Mouse (Mus musculus) NIH3T3 (cell line): ENCODE measurements around the gene Igll1.
"Not testable (repeated sequence)": the region's sequence is repeated elsewhere in the genome, so short reads cannot be mapped to it uniquely, and the experiment has no call there.

Source experiments
- DNase-seq: peaks from one replicate; pipeline ENCODE4 v3.0.0-alpha.2; 2012; ENCODE audit warnings: low read depth

Gene Igll1

DNA sequence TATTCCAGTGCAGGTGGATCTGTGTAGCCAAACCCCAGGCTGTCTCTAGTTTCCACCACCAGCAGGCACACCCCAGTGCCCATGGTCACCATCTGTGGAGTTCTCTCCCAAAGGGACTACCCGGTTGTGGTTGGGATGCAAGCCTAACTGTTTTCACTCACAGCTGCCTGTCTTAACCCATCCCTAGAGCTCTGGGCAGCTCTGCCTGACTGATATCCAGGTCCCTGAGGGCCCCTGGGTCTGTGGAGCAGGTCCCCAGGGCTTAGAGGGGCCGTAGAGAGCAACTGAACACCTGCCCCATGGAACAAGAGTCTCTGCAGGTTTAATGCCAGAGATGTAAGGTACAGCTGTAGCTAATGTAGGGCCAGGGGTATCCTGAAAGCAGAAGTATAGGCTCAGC is at the start of gene Igll1:
Gene Igll1 (minus strand): TSS at position 8 of the 400 bp plus-strand sequence.
- no peak for DNase-seq

DNA sequence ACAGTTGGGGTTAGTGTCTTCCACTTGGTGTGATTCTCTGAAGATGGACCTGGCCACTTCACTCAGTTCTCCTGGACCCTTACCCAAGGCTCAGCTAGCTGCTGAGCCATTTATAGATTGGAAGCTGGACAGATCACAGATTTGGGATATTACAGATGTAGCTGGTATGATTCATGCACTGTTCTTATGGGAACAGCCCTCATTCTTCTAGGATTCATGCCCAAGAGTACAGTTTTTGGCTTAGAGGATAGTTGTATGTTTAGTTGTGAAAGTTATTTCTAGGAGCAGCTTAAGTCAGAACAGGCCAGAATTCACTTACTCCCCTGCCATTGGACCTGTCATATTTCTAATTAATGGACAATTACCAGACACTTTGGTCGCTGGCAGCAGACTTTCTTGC is 49.7 kb upstream of the Igll1 start:
- DNase-seq = peak; percentile 66

DNA sequence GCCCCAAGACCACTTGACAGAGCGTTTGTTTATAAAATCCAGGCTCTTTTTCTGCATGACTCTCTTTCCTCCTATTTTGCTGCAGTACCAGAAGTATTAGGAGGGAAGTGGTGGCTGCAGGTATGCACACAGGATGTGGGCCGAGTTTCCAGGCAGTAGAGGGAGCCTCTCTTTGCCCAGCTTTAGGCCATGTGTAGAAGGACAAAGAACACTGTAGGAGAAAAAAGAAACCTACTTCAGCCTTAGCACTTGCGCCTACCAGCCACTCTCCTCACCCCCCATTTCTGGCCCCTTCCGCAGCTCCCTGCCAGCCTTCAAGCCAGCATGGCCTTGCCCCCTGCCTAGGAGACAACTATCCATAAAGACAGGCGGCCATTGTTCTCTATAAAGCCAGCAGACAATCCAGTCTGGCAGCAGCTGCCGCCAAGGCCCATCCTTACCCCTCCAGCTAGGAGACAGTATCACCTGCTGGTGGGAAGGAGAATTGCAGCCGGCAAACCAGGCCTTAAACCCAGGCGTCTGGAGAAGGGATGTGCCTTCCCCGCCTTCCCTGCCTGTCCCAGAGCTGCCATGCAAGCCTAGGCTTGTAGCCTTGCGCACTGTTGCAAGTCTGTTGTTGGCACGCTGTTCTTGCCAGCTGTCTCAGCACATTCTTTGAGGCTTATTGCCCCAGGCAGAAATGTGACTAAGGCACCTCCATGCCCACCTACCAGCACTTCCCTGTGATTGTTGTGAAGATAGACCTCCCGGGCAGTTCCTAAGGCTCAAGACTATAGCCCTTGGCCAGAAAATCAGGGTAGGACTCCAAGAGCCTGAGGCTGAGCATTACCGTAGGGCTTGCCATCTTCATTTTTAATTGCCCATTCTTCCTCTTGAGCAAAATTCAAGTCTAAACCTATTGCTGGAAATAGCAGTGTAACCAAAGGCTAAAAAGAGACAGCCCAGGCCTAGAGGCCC is 48.1 kb upstream of the Igll1 start:
- DNase-seq = peak; percentile 83

DNA sequence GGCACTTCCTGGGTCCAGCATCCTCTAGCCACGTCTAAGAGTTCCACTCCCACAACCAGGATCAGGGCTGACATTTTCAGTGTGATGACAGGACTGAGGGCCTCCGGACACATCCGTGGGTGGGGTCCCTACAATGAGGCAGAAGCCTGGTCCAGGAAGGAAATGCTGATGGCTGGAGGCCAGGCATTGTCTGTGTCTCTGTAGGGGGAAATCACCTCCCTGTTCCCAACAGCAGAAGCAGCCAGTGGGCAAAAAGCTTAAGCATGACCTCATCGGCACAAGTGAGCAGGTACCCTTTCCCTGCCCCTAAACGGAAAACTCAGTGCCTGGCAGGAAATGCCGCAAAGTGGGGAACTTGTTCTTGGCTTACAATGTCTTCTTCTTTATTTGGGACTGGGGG is 44.0 kb upstream of the Igll1 start:
- DNase-seq = no peak

DNA sequence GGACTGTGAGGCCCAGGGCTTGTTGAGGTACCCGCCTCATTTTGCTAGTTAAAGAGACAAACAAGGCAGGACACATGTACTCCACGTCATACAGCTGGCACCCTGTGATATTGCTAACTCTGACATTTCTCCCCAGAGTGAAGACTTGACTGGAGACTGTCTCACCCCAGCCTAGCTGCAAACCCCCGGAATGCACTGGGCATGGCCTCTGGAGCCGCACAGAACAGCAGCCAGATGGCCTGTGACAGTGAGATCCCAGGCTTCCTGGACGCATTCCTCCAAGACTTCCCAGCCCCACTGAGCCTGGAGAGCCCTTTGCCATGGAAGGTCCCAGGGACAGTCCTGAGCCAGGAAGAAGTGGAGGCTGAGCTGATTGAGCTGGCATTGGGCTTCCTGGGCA is 39.4 kb upstream of the Igll1 start:
- no peak for DNase-seq

DNA sequence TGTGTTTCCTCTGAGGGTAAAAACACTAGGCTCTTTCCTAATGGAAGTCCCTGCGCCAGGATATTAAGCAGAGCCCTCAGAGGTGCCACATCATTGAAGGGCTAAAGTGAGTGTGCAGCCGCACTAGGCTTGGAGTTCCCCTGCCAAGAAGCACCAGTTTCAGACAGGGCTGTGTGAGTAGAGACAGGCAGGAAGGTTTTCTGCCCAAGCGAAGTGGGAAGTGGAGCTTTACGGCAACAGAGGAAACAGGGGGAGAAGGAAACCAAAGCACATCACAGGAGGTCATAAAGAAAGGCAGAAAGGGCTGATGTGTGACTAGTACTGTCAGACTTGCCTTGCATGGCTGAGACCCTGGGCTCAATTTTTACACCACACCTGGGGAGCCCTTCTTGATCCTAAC is 38.5 kb upstream of the Igll1 start:
- no peak for DNase-seq

DNA sequence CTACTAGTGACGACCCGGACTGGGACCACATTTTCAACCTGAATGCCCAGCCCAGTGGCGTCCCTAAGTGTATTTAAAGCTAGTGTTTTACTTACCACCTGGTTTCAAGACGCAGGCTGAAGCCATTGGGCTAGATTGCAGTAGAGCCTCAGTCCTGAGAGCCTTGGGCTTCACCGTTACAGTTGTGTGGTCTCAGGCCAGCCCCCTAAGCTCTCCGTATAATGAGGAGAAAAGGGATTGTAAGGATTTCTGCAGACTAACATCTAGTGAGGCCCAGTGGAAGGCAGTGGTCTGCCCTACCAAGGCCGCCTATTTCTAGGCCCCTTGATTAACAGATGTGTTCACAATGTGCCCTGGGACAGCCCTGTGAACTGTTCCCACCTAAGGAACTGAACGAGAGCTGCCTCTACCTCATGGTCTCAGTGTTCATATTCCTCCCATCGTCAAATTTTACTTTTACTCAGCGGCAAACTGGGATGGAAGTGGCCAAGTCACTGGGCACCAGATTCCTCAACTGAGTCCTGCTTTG is 33.3 kb upstream of the Igll1 start:
- no peak for DNase-seq

DNA sequence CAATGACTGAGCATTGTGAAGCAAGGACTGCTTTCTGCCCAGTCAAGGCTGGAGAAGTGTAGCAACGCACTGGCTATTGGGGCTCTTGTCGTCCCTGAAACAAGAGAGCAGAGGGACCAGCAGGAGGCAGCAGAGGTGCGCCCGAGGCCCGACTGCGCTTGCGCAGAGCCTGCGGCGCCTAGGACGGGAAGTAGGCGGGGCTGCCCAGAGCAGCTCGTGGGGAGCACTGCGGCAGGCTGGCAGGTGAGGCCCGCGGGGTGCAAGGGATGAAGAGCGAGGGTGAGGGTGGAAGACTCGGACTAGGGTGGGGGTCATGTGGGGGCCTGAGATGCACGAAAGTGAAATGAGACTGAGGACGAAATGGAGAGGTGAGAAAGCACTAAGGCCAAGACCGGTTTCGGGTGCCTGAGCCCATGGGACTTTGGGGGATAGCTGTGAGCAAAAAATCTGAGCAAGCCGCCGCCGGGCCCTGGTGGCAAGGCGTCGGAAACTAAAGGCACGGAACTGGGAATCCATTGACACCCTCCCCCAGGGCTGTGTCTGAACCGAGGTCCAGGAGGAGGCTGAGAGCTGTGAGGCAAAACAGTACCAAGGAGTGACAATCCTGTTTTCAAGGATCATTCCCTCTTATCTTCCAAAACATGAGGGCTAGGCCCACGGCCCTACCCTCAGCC is 32.7 kb upstream of the Igll1 start, which contains the start of gene Ppm1f:
Gene Ppm1f (plus strand): TSS at position 88 of the 674 bp plus-strand sequence.
- DNase-seq = peak; percentile 98

DNA sequence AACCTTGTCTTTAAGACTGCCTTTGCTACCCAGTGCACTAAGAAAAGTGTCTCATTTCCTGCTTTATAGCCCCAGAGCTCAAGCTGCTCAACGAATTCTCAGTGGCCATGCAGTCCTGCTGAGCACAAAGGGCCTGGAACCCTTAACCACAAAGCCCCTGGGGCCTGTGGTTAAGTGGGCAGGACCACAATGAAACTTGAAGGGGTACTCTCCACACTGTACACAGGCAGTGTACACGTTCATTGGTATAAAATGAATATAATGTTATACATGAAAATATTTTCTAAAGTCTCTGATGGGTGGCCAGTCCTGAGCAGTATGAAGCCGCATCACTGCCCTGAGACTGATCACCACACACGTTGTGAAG is 32.2 kb upstream of the Igll1 start:
- no peak for DNase-seq

DNA sequence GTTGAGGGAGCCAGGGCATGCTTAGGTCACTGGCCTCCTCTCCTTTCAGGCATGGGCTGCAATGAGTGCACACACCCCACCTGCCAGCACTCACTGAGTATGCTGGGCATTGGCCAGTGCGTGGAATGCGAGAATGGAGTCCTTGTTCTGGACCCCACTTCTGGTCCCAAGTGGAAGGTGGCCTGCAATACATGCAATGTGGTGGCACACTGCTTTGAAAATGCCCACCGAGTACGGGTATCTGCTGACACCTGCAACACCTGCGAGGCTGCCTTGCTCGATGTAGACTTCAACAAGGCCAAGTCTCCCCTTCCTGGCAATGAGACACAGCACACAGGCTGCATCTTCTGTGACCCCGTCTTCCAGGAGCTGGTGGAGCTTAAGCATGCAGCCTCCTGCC is 28.6 kb upstream of the Igll1 start:
- DNase-seq = no peak

DNA sequence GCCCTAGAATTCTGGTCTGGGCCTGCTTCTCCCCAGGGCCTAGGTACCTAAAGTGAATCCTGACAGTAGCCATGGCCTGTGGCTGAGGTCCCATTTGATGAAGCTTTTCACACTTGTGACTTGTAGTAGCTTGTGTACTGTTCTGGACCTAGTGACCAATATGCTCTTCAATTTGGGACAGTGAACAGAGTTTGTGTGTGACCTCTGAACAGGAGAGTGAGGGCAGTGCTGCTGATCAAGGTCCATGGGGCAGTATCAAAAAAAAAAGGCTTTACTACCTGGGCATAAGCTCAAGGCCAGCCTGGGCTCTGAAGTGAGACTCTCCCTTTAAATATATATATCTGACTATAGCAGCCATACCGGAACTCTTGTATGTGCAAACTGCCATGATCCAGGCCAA is 24.6 kb upstream of the Igll1 start:
- no peak for DNase-seq

DNA sequence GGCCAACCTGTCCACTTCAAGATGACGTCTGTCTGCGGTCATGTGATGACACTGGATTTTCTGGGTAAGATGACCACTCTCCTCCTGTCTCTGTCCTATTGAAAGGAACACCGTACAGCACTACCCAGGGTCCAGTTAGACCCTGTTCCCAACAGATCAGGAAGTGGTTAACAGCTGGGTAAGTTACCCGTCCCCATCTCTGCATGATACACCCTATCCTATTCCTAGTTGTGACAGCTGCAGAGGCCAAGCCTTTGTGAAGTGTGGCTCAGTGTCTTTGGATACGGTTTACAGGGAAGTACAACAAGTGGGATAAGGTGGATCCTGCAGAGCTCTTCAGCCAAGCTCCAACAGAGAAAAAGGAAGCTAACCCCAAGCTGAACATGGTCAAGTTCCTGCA is 15.2 kb upstream of the Igll1 start:
- no peak for DNase-seq

DNA sequence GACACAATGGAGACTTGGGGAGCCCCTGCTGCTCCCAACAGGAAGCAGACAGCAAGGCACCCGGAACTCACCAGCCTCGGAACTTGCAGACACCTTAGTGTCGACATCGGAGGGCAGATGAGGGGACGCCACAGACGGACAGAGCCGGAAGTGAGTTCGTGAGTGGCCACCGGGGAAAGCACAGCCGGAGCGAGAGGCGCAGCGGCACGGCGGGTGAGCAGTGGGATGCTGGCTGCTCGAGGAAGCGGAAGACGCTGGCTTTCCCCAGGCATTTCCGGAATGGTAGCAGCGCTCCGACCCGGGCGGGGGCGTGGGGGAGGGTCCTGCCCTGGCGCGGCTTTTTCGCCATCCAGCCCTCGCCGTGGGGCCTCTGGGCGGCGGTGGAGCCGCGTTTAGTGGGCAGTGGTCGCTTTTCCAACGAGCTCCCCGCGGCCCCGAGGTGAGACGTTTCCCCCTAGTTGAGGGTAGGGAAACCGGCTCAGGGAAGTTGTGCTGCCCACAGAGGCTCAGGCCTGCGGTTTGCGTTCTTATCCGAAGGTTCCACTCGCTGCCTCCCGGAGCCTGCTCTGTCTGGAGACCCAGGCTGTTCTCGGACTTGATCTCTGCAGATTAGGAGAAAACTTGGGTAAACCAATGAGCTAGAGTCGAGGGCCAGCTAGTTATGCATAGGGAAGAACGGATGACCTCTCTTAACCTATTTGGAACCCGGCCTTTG is 7.0 kb upstream of the Igll1 start, which contains the start of the genes Top3b and Vpreb1:
Gene Top3b (plus strand): TSS at position 120 of the 715 bp plus-strand sequence.
Gene Vpreb1 (minus strand): TSS at position 227 of the 715 bp plus-strand sequence.
- peak; percentile 97 for DNase-seq

DNA sequence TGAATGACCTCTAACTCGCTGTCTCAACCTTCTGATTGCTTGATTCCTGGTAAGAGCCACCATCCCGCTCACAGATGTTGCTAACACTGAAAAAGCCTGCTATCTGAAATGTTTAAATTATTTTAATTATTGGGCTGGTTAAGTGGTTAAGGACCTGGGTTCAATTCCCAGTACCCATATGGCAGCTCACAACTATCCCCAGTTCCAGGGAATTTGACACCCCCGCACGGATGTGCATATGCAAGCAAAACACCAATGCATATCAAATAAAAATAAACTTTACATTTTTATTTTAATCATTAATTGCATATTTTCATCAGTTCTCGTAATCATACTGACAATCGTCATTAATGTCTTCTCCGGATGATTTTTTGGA is 6.4 kb upstream of the Igll1 start:
- DNase-seq = no peak

DNA sequence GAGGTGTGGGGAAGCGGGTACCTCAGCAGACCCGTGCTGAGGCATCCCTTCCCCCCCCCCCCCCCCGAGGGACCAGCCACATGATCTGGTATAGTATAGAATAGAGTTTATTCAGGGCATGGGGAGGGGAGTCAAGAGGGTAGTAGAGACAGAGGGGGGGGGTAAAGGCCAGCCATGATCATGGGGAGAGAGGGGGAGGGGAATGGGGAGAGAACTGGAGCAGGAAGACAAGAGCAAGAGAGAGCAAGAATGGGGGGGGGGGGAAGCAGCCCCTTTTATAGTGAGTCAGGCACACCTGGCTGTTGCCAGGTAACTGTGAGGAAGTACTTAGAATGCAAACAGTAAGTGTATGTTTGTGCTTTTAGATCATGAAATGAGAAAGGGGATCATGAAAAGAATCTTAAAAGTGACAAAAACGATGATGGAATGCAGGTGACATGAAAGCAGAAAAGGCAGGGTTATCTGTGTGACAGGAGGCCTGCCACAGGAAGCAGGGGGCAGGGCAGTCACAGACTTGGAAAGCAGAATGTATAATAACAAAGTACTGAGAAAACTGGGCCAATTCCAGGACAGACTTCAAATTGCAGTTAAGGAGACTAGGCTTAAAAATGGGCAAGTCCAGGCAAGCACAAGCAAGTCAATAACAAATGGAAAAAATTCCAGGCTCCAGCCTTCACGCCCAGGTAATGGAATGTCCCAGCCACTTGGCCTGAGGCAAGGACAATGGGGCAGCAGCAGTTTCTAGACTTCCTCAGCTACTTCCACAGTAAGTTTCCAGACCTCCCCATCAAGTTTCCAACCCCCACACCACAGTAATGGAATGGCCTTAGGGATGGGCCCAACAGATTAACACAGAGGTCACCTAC is 2.1 kb upstream of the Igll1 start:
- DNase-seq = peak; percentile 11

DNA sequence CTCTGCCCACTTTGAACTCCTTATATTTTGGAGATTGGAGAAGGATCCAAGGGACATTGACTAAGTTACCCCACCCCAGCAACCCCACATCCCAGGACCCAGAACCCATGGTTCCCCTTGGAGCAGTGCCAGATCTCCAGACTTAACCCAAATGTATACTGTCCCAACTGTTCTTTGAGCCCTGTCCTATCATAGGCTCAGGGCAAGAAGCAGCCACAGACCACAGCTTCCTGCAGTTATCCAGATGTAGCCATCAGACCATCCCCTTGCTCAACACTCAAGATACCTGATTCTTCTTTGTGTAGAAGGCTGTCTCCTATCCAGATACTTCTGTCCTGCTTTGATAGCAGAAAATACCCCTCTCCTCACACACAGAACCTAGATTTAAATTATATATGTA is 1.4 kb upstream of the Igll1 start:
- DNase-seq = no peak

DNA sequence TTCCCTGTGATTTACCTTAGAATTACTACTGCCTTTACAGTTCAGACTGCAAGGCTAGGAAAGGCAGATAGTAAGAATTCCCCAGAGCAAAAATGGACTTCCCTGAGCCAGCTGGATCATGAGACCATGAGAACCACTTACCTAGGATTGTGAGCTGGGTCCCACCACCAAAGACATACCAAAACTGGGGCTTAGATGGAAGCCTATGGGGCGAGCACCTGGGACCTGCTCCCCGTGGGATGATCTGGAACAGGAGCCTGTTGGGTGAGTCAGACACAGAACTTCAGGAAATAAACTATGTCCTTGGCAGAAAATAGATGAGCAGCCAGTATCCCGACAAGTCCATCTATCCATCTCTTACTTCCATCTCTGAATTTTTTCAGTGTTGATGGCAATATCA is 1.5 kb downstream of the Igll1 start:
- no peak for DNase-seq

DNA sequence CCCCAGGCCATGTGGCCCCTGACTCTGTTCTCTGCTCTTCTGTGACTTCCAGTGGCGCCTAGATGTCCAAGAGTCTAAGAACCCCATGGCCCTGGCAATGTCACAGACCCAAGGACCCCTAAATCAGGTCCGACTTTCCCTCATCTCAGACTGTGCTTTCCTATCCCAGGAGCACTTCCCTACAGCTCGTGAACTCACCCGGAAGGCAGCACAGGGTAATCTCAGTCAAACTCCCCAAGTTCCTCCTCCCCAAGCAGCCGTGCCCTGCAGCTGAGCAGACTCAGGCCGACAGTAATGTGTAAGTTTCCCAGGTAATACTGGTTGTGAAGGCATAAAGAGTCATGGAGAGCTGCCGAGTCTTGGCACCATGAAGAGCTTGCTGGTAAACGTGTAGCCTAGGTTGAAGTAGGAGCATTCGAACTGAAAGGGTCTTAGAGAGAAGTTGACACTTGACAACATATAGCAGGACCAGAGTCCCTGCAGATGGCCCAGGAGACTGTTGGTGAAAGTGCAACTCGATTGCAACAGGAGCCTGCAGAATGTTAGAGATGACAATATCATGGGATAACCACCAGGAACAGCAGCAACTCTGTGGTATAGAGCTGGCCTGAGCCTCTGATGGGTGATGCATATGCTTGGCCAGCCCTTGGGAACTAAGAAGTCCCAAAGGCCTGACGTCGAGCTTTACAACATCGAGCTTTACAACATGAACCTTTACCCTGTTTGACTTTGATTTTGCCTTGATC is 6.9 kb downstream of the Igll1 start:
- no peak for DNase-seq

DNA sequence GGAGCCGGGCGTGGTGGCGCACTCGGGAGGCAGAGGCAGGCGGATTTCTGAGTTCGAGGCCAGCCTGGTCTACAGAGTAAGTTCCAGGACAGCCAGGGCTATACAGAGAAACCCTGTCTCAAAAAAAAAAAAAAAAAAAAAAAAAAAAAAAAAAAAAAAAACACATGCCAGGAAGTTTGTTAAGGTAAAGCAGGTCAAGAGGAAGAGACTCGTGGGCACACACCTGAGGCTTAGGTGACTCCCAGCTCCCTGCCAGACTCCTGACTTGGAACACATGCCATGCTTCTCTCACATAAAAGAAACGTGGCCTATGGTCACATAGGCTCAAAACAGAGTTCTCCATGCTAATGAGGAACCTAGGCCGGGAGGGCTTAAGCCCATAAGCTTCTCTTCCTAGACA is 7.7 kb downstream of the Igll1 start:
- not testable (repeated sequence) for DNase-seq

DNA sequence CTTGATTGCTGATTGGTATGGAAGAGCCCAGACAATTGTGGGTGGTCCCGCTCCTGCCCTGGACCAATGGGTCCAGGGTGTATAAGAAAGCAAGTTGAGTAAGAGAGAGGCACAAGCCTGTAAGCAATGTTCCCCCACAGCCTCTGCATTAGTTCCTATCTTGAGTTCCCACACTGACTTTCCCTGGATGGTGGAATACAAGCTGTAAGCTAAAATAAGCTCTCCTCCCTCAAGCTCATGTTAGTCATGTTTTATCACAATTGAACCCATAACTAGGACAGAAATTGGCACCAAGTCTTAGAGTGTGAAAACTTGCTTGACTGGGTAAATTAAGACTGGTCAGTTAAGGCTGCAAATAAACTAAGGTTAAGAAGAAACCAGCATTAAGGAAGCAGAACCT is 8.2 kb downstream of the Igll1 start:
- no peak for DNase-seq

DNA sequence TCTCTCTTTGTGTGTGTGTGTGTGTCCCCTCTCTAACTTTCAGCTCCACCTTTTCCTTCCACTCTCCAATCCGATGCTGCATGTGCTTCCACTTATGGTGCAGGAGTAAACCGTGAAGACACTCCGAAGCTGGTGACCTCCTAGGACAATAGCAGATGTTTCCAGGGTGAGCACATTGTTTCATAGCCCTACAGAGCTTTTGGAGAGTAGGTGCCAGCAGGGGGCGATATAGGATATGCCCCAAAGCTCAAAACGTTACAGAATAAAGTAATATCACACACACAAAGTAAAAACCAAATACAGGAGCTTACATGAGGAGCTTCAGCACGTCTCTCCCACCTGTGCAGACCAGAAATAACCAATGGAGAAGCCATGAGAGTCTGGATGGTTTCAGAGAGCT is 8.9 kb downstream of the Igll1 start:
- peak; percentile 79 for DNase-seq
